ENCODE assay signal across 20 mouse cellular contexts in genomic region chr13:111159498-111159897, GRCm38 (mm10).
DNase-seq lines count a peak whose midpoint lies in the region; TF ChIP-seq lines count a peak whose summit lies in the region.
"Had no signal": no experiment of that assay in that cellular context is flagged by ENCODE, and none has a peak within 500 bp of the region (broad histone marks: within the 10 kb centered on the region; RNA-seq: fewer than 3 reads in every experiment).

No protein-coding gene starts in this region.

- TF ChIP-seq POLR2A in myocyte (IDR thresholded peaks at IDR 0.05; ENCODE audit: insufficient read length, low read depth) = no peak

- H3ac ChIP-seq in myocyte (ENCODE audit: control insufficient read depth, insufficient read length) = no peak overlapping the region

- H3K4me3 ChIP-seq in myocyte = no peak overlapping the region

- H3K27me3 ChIP-seq in myocyte (ENCODE audit: control insufficient read depth, insufficient read depth, insufficient read length) = no peaks in the 10 kb centered on the region
- H3K27me3 ChIP-seq: CH12.LX had no signal

- H3K4me2 ChIP-seq in myocyte (ENCODE audit: low read depth) = no peak overlapping the region

- DNase-seq in 3T3-L1 (ENCODE audit: low read depth, low spot score) = peak; percentile 9
- peak; percentile 32 for DNase-seq in MN1 (ENCODE audit: low spot score)
- DNase-seq in layer of hippocampus, postnatal 25 days (ENCODE audit: extremely low spot score in 1 of 2, low spot score in 1 of 2) = no peak
- DNase-seq in retina, embryonic 14.5 days (ENCODE audit: low spot score) = no peak
- DNase-seq in thymus, postnatal 0 days (ENCODE audit: low spot score) = no peak
- DNase-seq: adrenal gland, adult 2 months; adrenal gland, adult 8-10 months; adrenal gland, postnatal 10 days; adrenal gland, postnatal 14 days; adrenal gland, postnatal 25 days; adrenal gland, postnatal 36 days; B cell, adult 2 months; cerebellum, adult 11 months; cerebellum, adult 11-12 months; cerebellum, adult 18-20 months; cerebellum, adult 2 months; cerebellum, adult 8-10 months had no signal

- no peaks in the 10 kb centered on the region for H3K36me3 ChIP-seq in myocyte (ENCODE audit: control insufficient read depth, insufficient read depth)
- H3K36me3 ChIP-seq: G1E had no signal

- H3K79me2 ChIP-seq in myocyte (ENCODE audit: control insufficient read depth, insufficient read depth) = no peaks in the 10 kb centered on the region

TF ChIP-seq in myocyte, 11 proteins besides CTCF, POLR2A, EP300 and RAD21:
- TF ChIP-seq CEBPB (IDR thresholded peaks at IDR 0.05; ENCODE audit: insufficient read depth, poor library complexity, severe bottlenecking) = peak; percentile 92
- no peak for TF ChIP-seq USF1 (IDR thresholded peaks at IDR 0.05; ENCODE audit: low read depth)
TF ChIP-seq in myocyte: peak in this region for 1.

Comparison
In these comparisons a context has a peak if more than half of its experiments do, and no peak if none do; other contexts are left out.
1. DNase-seq: peak in 3T3-L1 (single experiment) and MN1 (single experiment); none in layer of hippocampus, postnatal 25 days (0 of 2), retina, embryonic 14.5 days (single experiment) and thymus, postnatal 0 days (single experiment).